Mouse (Mus musculus) forebrain, embryonic 11.5 days (tissue): Measurements from ENCODE around the gene Bnip1. TPM values are rescaled to one million over a fixed set of nuclear protein-coding genes. Genes with fewer than 3 reads are reported as not detected.

Experiments used
- ATAC-seq: fragments of 200-750 bp; cut with Nextera tagmentation; replicated peaks from 2 replicates; pipeline ENCODE4 v1.8.0; 2017; ENCODE audit warnings: moderate TSS enrichment; ENCODE audit not compliant: low FRiP score
- DNase-seq: peaks from one replicate; pipeline ENCODE4 v3.0.0-alpha.2; 2017; ENCODE audit warnings: low spot score
- H3K27ac ChIP-seq: fragments of 300-500 bp; sonication (generic); 2 replicates; pipeline ENCODE4 v1.5.1; 2014; ENCODE audit warnings: low read depth, low read length
- H3K27me3 ChIP-seq: fragments of 300-500 bp; sonication (generic); 2 replicates; pipeline ENCODE4 v1.6.1; 2014; ENCODE audit warnings: mild to moderate bottlenecking, low read length, mixed read lengths; ENCODE audit not compliant: control insufficient read depth, insufficient read depth
- H3K36me3 ChIP-seq: fragments of 300-500 bp; sonication (generic); 2 replicates; pipeline ENCODE4 v1.6.1; 2014; ENCODE audit warnings: mild to moderate bottlenecking, low read length, moderate library complexity, mixed read lengths; ENCODE audit not compliant: control insufficient read depth, insufficient read depth
- H3K4me1 ChIP-seq: fragments of 300-500 bp; sonication (generic); replicated peaks from 2 replicates; pipeline ENCODE4 v1.6.1; 2014; ENCODE audit warnings: low read length, mixed read lengths; ENCODE audit not compliant: control insufficient read depth, insufficient read depth
- H3K4me2 ChIP-seq: fragments of 300-500 bp; sonication (generic); 2 replicates; pipeline ENCODE4 v1.6.1; 2014; ENCODE audit warnings: low read depth, mild to moderate bottlenecking, low read length, moderate library complexity, mixed read lengths; ENCODE audit not compliant: severe bottlenecking
- H3K4me3 ChIP-seq: fragments of 300-500 bp; sonication (generic); 2 replicates; pipeline ENCODE4 v1.5.1; 2014; ENCODE audit warnings: low read depth, low read length
- H3K9ac ChIP-seq: fragments of 300-500 bp; sonication (generic); 2 replicates; pipeline ENCODE4 v1.6.1; 2014; ENCODE audit warnings: low read length
- H3K9me3 ChIP-seq: fragments of 300-500 bp; sonication (generic); 2 replicates; pipeline ENCODE4 v1.6.1; 2016; ENCODE audit warnings: low read length, mixed read lengths; ENCODE audit not compliant: control insufficient read depth
- WGBS: fragments of 180-500 bp; shearing (Covaris S2); extraction: QIAGEN DNeasy Blood & Tissue Kit; methylation state at CpG from one replicate; pipeline ENCODE4 v1.1.7; 2014; 5-methylcytosine and 5-hydroxymethylcytosine counted together
- polyA plus RNA-seq: library from polyadenylated mRNA; unstranded; fragments of >200 nt; fragmentation: Nextera tagmentation; extraction: Ambion mirVana; gene quantifications from 2 replicates; pipeline ENCODE4 v1.2.1, GENCODE M21; 2014

The Bnip1 gene
- polyA plus RNA-seq, 1 experiment from 2014 or later, result 46.1 TPM

GRCm38 (mm10) chr17:26776211-26776610, 4.7 kb upstream of the Bnip1 start:
- Histone ChIP-seq H3K4me3 (no peak overlapping the region), H3K4me2 (no peak overlapping the region), H3K36me3 (no peaks in the 10 kb centered on the region), H3K27ac (no peak overlapping the region), H3K4me1 (no peaks in the 10 kb centered on the region), H3K9ac (no peak overlapping the region), H3K9me3 (no peaks in the 10 kb centered on the region), H3K27me3 (no peaks in the 10 kb centered on the region)
- WGBS, result 56% methylated on average over 10 of the region's 10 CpGs
- no peak for ATAC-seq
- no peak for DNase-seq

- Histone ChIP-seq H3K9ac (no peak overlapping the region), H3K36me3 (no peaks in the 10 kb centered on the region), H3K4me2 (no peak overlapping the region), H3K9me3 (no peaks in the 10 kb centered on the region), H3K4me3 (no peak overlapping the region), H3K27me3 (no peaks in the 10 kb centered on the region), H3K27ac (no peak overlapping the region), H3K4me1 (no peaks in the 10 kb centered on the region)
- ATAC-seq, result no peak
- WGBS, result 88% methylated on average over 4 of the region's 4 CpGs
- DNase-seq, result no peak
These were observed 2.9 kb upstream of the Bnip1 start for GRCm38 (mm10) chr17:26778001-26778400.

GRCm38 (mm10) chr17:26778430-26779100, 2.3 kb upstream of the Bnip1 start:
- 87% methylated on average over 3 of the region's 3 CpGs for WGBS
- no peaks in the 10 kb centered on the region for H3K36me3 ChIP-seq
- H3K27me3 ChIP-seq, result no peaks in the 10 kb centered on the region
- H3K4me3 ChIP-seq, result no peak overlapping the region
- no peaks in the 10 kb centered on the region for H3K9me3 ChIP-seq
- ATAC-seq (no peak), DNase-seq (no peak)
- no peak overlapping the region for H3K4me2 ChIP-seq
- no peaks in the 10 kb centered on the region for H3K4me1 ChIP-seq
- H3K27ac ChIP-seq, result no peak overlapping the region
- no peak overlapping the region for H3K9ac ChIP-seq

- H3K4me2 ChIP-seq, result no peak overlapping the region
- H3K4me1 ChIP-seq, result no peaks in the 10 kb centered on the region
- no peaks in the 10 kb centered on the region for H3K27me3 ChIP-seq
These were observed 1.4 kb upstream of the Bnip1 start for GRCm38 (mm10) chr17:26779471-26779870.

GRCm38 (mm10) chr17:26781610-26782043, 761 bp downstream of the Bnip1 start:
- Histone ChIP-seq H3K9me3 (no peaks in the 10 kb centered on the region), H3K27ac (no peak overlapping the region), H3K27me3 (no peaks in the 10 kb centered on the region), H3K4me3 (peak overlapping the region; percentile 74), H3K4me2 (peak overlapping the region; percentile 52), H3K9ac (peak overlapping the region; percentile 80), H3K36me3 (no peaks in the 10 kb centered on the region), H3K4me1 (no peaks in the 10 kb centered on the region)
- DNase-seq (no peak), ATAC-seq (no peak)
- 27% methylated on average over 5 of the region's 5 CpGs for WGBS

More at GRCm38 (mm10) chr17:26779471-26779870, 1.4 kb upstream of the Bnip1 start:
- no peak overlapping the region for H3K4me3 ChIP-seq
- no peaks in the 10 kb centered on the region for H3K9me3 ChIP-seq
- no peak overlapping the region for H3K27ac ChIP-seq
- no peak for DNase-seq
- no peaks in the 10 kb centered on the region for H3K36me3 ChIP-seq
- 88% methylated on average over 2 of the region's 2 CpGs for WGBS
- H3K9ac ChIP-seq, result no peak overlapping the region
- ATAC-seq, result no peak

DNA sequence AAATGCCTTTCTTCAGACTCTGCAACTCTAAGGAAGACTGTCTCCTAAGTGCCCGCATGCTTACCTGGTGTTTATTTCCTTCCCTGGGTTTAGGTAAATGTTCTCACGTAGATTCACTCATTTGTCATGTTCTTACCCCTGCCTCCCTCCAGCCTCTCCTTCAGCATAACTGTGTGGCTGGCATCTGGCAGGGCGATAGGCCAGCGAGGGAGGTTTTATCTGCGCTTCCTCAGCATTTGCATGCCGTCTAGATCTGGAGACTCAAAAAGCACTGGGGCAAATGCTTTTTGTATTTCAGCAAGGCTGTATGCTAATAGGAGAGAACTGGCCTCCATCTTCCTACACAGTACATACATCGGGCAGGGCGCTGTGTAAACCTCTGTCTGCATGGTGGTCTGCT, 3.7 kb downstream of the Bnip1 start:
- Histone ChIP-seq H3K27ac (no peak overlapping the region), H3K4me1 (no peaks in the 10 kb centered on the region), H3K4me3 (no peak overlapping the region), H3K27me3 (no peaks in the 10 kb centered on the region), H3K36me3 (no peaks in the 10 kb centered on the region; the same call in 1 of the 2 replicates), H3K9ac (no peak overlapping the region), H3K4me2 (no peak overlapping the region), H3K9me3 (no peaks in the 10 kb centered on the region)
- ATAC-seq (no peak), DNase-seq (no peak)
- WGBS, result 94% methylated on average over 8 of the region's 8 CpGs

GRCm38 (mm10) chr17:26786586-26786985, 5.7 kb downstream of the Bnip1 start:
- H3K4me1 ChIP-seq, result no peaks in the 10 kb centered on the region
- no peak overlapping the region for H3K4me2 ChIP-seq
- no peak overlapping the region for H3K27ac ChIP-seq
- 89% methylated on average over 7 of the region's 7 CpGs for WGBS
- H3K36me3 ChIP-seq, result peaks cover 6% of the 10 kb centered on the region; the same call in 1 of the 2 replicates
- no peaks in the 10 kb centered on the region for H3K27me3 ChIP-seq
- no peak for ATAC-seq
- H3K4me3 ChIP-seq, result no peak overlapping the region
- no peak overlapping the region for H3K9ac ChIP-seq
- peak; percentile 38 for DNase-seq
- no peaks in the 10 kb centered on the region for H3K9me3 ChIP-seq

- Histone ChIP-seq H3K9ac (no peak overlapping the region), H3K4me2 (no peak overlapping the region), H3K36me3 (peaks cover 12% of the 10 kb centered on the region; the same call in 1 of the 2 replicates), H3K4me1 (no peaks in the 10 kb centered on the region), H3K9me3 (no peaks in the 10 kb centered on the region), H3K27ac (no peak overlapping the region), H3K27me3 (no peaks in the 10 kb centered on the region), H3K4me3 (no peak overlapping the region)
- DNase-seq, result no peak
- ATAC-seq, result no peak
- 93% methylated on average over 8 of the region's 8 CpGs for WGBS
These were observed 8.1 kb downstream of the Bnip1 start for GRCm38 (mm10) chr17:26788986-26789385.
